ENCODE assay signal across 14 mouse cellular contexts in the genomic region with DNA sequence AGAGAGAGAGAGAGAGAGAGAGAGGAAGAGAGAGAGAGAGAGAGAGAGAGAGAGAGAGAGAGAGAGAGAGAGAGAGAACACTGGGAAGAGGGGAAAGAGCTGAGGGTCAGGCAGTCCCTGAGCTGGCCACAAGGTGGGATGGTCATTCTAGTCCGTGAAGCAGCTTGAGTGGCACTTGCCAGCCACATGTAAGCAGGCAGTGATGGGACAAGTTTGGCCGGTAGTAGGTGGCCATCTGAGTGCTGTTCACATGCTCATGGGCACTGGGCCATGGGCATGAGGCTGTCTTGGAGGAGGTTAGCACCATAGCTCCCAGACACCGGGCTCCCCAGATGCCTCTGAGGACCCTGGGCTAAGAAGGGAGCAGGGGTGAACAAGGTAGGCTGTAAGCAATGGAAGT.
DNase-seq lines count a peak whose midpoint lies in the region; ATAC-seq and TF ChIP-seq lines count a peak whose summit lies in the region.
"Had no signal": no experiment of that assay in that cellular context is flagged by ENCODE, and none has a peak within 500 bp of the region (broad histone marks: within the 10 kb centered on the region; RNA-seq: fewer than 3 reads in every experiment).

No protein-coding gene starts in this region.

- no peaks in the 10 kb centered on the region for H3K27me3 ChIP-seq in intestine, postnatal 0 days (replicated peaks; ENCODE audit: control insufficient read depth, insufficient read depth, low read length)
- no peaks in the 10 kb centered on the region for H3K27me3 ChIP-seq in intestine, embryonic 16.5 days (replicated peaks; ENCODE audit: control insufficient read depth, insufficient read depth, low read length)
- no peaks in the 10 kb centered on the region for H3K27me3 ChIP-seq in testis, adult 2 months (ENCODE audit: control insufficient read depth, insufficient read depth, low read length)
- H3K27me3 ChIP-seq: limb, embryonic 13.5 days; neural tube, embryonic 13.5 days had no signal

- no peak overlapping the region for H3K27ac ChIP-seq in intestine, postnatal 0 days (ENCODE audit: low read depth, low read length)
- no peak overlapping the region for H3K27ac ChIP-seq in intestine, embryonic 16.5 days (ENCODE audit: low read length)
- no peak overlapping the region for H3K27ac ChIP-seq in testis, adult 2 months (ENCODE audit: control insufficient read depth, insufficient read depth, low read depth, low read length)
- H3K27ac ChIP-seq: limb, embryonic 13.5 days; neural tube, embryonic 13.5 days had no signal

- no peak overlapping the region for H3K4me2 ChIP-seq in intestine, postnatal 0 days (replicated peaks; ENCODE audit: low read depth)
- H3K4me2 ChIP-seq in intestine, embryonic 16.5 days (ENCODE audit: low read depth, low read length): no peak overlapping the region
- H3K4me2 ChIP-seq: limb, embryonic 13.5 days; neural tube, embryonic 13.5 days had no signal

- no peaks in the 10 kb centered on the region for H3K9me3 ChIP-seq in intestine, postnatal 0 days (ENCODE audit: control insufficient read depth)
- H3K9me3 ChIP-seq in intestine, embryonic 16.5 days (ENCODE audit: control insufficient read depth, low read length): no peaks in the 10 kb centered on the region
- H3K9me3 ChIP-seq: limb, embryonic 13.5 days; neural tube, embryonic 13.5 days had no signal

- no peaks in the 10 kb centered on the region for H3K36me3 ChIP-seq in intestine, postnatal 0 days (ENCODE audit: control insufficient read depth, insufficient read depth)
- no peaks in the 10 kb centered on the region for H3K36me3 ChIP-seq in intestine, embryonic 16.5 days (ENCODE audit: control insufficient read depth, insufficient read depth, low read length)
- H3K36me3 ChIP-seq in testis, adult 2 months (ENCODE audit: control insufficient read depth, insufficient read depth, low read length): no peaks in the 10 kb centered on the region
- H3K36me3 ChIP-seq: limb, embryonic 13.5 days; neural tube, embryonic 13.5 days had no signal

- no peak for DNase-seq in testis, postnatal 14 days (ENCODE audit: low spot score)
- peak; percentile 77 for DNase-seq in cerebellum, postnatal 10 days
- DNase-seq in spleen, postnatal 14 days (ENCODE audit: low spot score in 2 of 2): no peak
- no peak for DNase-seq in left cerebral cortex, adult 8-10 months (ENCODE audit: low spot score in 2 of 2)
- DNase-seq: heart, postnatal 36 days had no signal

- WGBS in intestine, postnatal 0 days: 64% methylated on average over 3 of the region's 3 CpGs
- 65% methylated on average over 3 of the region's 3 CpGs for WGBS in intestine, embryonic 16.5 days

- H3K9ac ChIP-seq in intestine, postnatal 0 days (ENCODE audit: low read depth, low read length): no peak overlapping the region
- H3K9ac ChIP-seq in intestine, embryonic 16.5 days (ENCODE audit: low read depth, low read length): no peak overlapping the region
- H3K9ac ChIP-seq: limb, embryonic 13.5 days; neural tube, embryonic 13.5 days had no signal

- TF ChIP-seq CTCF in intestine, postnatal 0 days (IDR thresholded peaks at IDR 0.05; ENCODE audit: low read depth): peak; percentile 42
- peak; percentile 14; the same call in 1 of the 2 replicates for TF ChIP-seq CTCF in testis, adult 2 months (IDR thresholded peaks at IDR 0.05; ENCODE audit: control insufficient read depth, insufficient read depth, insufficient replicate concordance, low read depth, low read length)

- no peak for ATAC-seq in intestine, postnatal 0 days
- ATAC-seq in intestine, embryonic 16.5 days: no peak
- ATAC-seq: activated CD4-positive, CD25-positive, alpha-beta regulatory T cell, adult 4 months; CD4-positive, CD25-positive, alpha-beta regulatory T cell, adult 4 months; inflammation-experienced regulatory T-cells, adult 6 months had no signal

- H3K4me3 ChIP-seq in intestine, postnatal 0 days (ENCODE audit: low read depth, low read length): no peak overlapping the region
- H3K4me3 ChIP-seq in intestine, embryonic 16.5 days (ENCODE audit: low read length): no peak overlapping the region
- no peak overlapping the region for H3K4me3 ChIP-seq in testis, adult 2 months (ENCODE audit: control insufficient read depth, low read depth, low read length)
- H3K4me3 ChIP-seq: erythroblast, embryonic 14.5 days; limb, embryonic 13.5 days; neural tube, embryonic 13.5 days had no signal

- TF ChIP-seq POLR2A in testis, adult 2 months (IDR thresholded peaks at IDR 0.05; ENCODE audit: control insufficient read depth, low read depth, low read length): no peak

- no peaks in the 10 kb centered on the region for H3K4me1 ChIP-seq in intestine, postnatal 0 days (replicated peaks; ENCODE audit: control insufficient read depth, insufficient read depth, low read length)
- H3K4me1 ChIP-seq in intestine, embryonic 16.5 days (ENCODE audit: control insufficient read depth, insufficient read depth, low read length): no peaks in the 10 kb centered on the region
- H3K4me1 ChIP-seq in testis, adult 2 months (ENCODE audit: control insufficient read depth, insufficient read depth, low read length): no peaks in the 10 kb centered on the region
- H3K4me1 ChIP-seq: limb, embryonic 13.5 days had no signal

Comparison
In these comparisons a context has a peak if more than half of its experiments do, and no peak if none do; other contexts are left out.
1. DNase-seq: peak in cerebellum, postnatal 10 days (2 of 2); none in testis, postnatal 14 days (single experiment), spleen, postnatal 14 days (0 of 2) and left cerebral cortex, adult 8-10 months (0 of 2).